Mouse (Mus musculus) testis, adult 2 months (tissue): ENCODE data around the gene Megf11. TPM values are rescaled to one million over a fixed set of nuclear protein-coding genes. Genes with fewer than 3 reads are reported as not detected.
"Not testable (repeated sequence)": the region's sequence is repeated elsewhere in the genome, so short reads cannot be mapped to it uniquely, and the experiment has no call there.

Experiments
- H3K27ac ChIP-seq: fragments of 200-500 bp; 2 replicates; pipeline ENCODE4 v1.5.1; 2012; ENCODE audit warnings: low read depth, low read length; ENCODE audit not compliant: control insufficient read depth, insufficient read depth
- H3K27me3 ChIP-seq: fragments of 200-500 bp; 2 replicates; pipeline ENCODE4 v1.6.1; 2012; ENCODE audit warnings: mild to moderate bottlenecking, low read length, moderate library complexity; ENCODE audit not compliant: control insufficient read depth, insufficient read depth
- H3K36me3 ChIP-seq: fragments of 200-500 bp; 2 replicates; pipeline ENCODE4 v1.6.1; 2012; ENCODE audit warnings: mild to moderate bottlenecking, low read length; ENCODE audit not compliant: control insufficient read depth, insufficient read depth
- H3K4me1 ChIP-seq: fragments of 200-500 bp; 2 replicates; pipeline ENCODE4 v1.6.1; 2012; ENCODE audit warnings: low read length; ENCODE audit not compliant: control insufficient read depth, insufficient read depth
- H3K4me3 ChIP-seq: fragments of 200-500 bp; 2 replicates; pipeline ENCODE4 v1.5.1; 2012; ENCODE audit warnings: low read depth, mild to moderate bottlenecking, low read length, moderate library complexity, mixed read lengths; ENCODE audit not compliant: control insufficient read depth
- CTCF ChIP-seq: fragments of 200-500 bp; IDR thresholded peaks from 2 replicates; pipeline ENCODE4 v1.5.1; 2012; ENCODE audit warnings: low read depth, mild to moderate bottlenecking, inconsistent platforms, low read length, moderate library complexity; ENCODE audit not compliant: control insufficient read depth, insufficient read depth, insufficient replicate concordance
- POLR2A ChIP-seq: fragments of 200-500 bp; IDR thresholded peaks from 2 replicates; pipeline ENCODE4 v1.6.1; 2012; ENCODE audit warnings: low read depth, mild to moderate bottlenecking, inconsistent platforms, low read length, moderate library complexity; ENCODE audit not compliant: control insufficient read depth
- polyA plus RNA-seq: library from polyadenylated mRNA; depleted of rRNA; stranded (reverse); fragments of >200 nt; gene quantifications from 2 replicates; pipeline ENCODE4 v1.2.3, GENCODE M21; 2012

Megf11 gene
- polyA plus RNA-seq, 1 experiment: 0.30 TPM

GRCm38 (mm10) chr9:64702391-64702790 is 317.0 kb downstream of the Megf11 start:
- H3K27ac ChIP-seq: no peak overlapping the region
- TF ChIP-seq POLR2A (no peak), CTCF (no peak)
- no peaks in the 10 kb centered on the region for H3K27me3 ChIP-seq
- H3K4me3 ChIP-seq: no peak overlapping the region
- no peaks in the 10 kb centered on the region; the same call in 1 of the 2 replicates for H3K36me3 ChIP-seq
- no peaks in the 10 kb centered on the region for H3K4me1 ChIP-seq

GRCm38 (mm10) chr9:64702937-64703336 is 317.5 kb downstream of the Megf11 start:
- H3K27me3 ChIP-seq: no peaks in the 10 kb centered on the region
- H3K27ac ChIP-seq: no peak overlapping the region
- no peak for TF ChIP-seq CTCF
- TF ChIP-seq POLR2A: no peak

DNA sequence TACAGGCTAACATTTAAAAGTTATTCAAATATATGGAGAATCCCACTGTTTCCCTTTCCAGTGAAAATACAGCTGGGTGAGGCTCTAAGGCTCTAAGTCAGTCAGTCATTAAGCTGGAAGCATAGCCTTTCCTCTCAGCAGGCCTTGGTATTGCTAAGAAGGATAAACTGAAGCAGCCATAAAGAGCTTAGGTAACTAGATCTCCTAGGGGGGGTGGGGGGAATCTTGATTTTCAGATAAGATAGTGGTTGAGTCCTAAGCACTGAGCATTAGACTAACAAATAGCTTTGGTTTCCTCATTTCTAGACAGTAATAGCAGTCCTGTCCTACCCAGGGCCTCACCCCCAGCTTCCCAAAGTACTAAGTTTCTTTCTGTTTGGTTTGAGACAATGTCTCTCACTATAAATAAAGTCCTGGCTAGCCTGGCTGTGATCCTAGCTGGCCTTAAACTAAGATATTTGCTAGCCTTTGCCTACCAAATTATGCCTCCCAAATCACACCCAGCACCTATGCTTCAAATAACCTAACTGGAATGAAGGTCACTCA is 318.1 kb downstream of the Megf11 start:
- Histone ChIP-seq H3K4me3 (no peak overlapping the region), H3K4me1 (no peaks in the 10 kb centered on the region), H3K27ac (no peak overlapping the region), H3K27me3 (no peaks in the 10 kb centered on the region), H3K36me3 (peaks cover 2% of the 10 kb centered on the region; the same call in 1 of the 2 replicates)
- TF ChIP-seq POLR2A (no peak), CTCF (no peak)

More at GRCm38 (mm10) chr9:64702937-64703336, 317.5 kb downstream of the Megf11 start:
- no peaks in the 10 kb centered on the region; the same call in 1 of the 2 replicates for H3K36me3 ChIP-seq
- no peaks in the 10 kb centered on the region for H3K4me1 ChIP-seq
- H3K4me3 ChIP-seq: no peak overlapping the region

DNA sequence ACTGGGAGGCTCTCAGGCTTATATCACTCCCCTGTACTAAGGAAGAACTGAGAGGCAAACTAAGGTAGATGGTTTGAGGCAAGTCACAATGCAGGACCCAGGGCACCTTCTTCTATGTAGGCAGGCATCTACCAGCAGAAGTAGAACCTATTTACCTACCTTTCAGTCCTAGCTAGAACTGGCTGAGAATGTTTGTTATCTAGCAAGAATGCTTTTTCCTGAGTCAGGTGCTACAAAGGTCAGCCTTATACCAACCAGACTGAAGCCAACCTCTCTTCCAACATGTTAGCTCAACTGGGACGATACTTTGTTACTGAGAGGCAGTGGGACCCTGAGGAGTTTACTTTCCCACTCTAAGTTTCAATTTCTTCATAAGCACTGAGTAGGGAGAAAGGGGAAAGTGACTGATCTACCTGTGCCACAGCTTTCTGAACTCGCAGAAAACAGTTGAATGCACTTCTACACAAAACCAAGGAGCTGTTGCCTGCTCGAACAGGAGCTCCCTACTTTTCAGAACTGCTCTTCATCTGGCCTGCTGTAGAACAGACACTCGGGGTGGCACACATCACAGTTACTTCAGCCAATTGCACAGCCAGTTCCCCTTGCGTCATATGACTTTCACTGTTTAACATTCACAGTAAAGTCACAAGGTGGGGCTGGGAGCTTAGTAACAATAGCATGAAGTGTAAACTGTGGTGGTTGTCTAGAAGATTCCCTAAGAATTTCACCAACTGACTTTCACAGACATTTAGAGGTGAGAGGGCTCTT is 318.8 kb downstream of the Megf11 start:
- no peak for TF ChIP-seq CTCF
- no peak for TF ChIP-seq POLR2A
- no peaks in the 10 kb centered on the region for H3K27me3 ChIP-seq
- H3K27ac ChIP-seq: no peak overlapping the region

DNA sequence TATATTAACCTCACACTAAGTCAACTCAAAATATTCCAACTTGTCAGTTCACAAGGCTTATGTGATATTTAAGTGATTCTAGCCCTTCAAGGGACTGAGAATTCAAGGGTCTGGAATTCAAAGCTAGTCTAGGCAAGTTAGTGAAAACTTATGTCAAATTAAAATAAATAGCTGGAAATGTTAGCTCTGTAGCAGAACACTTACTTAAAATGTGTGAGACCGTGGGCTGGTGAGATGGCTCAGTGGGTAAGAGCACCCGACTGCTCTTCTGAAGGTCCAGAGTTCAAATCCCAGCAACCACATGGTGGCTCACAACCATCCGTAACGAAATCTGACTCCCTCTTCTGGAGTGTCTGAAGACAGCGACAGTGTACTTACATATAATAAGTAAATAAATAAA is 324.9 kb downstream of the Megf11 start:
- not testable (repeated sequence) for H3K27me3 ChIP-seq, H3K4me1 ChIP-seq, H3K36me3 ChIP-seq, H3K27ac ChIP-seq, H3K4me3 ChIP-seq

More for the DNA sequence above, 318.8 kb downstream of the Megf11 start:
- Histone ChIP-seq H3K4me3 (no peak overlapping the region), H3K4me1 (no peaks in the 10 kb centered on the region), H3K36me3 (peaks cover 3% of the 10 kb centered on the region; the same call in 1 of the 2 replicates)

- H3K4me3 ChIP-seq: no peak overlapping the region
- no peaks in the 10 kb centered on the region for H3K4me1 ChIP-seq
- H3K27ac ChIP-seq: no peak overlapping the region
- no peaks in the 10 kb centered on the region for H3K36me3 ChIP-seq
- no peaks in the 10 kb centered on the region for H3K27me3 ChIP-seq
- TF ChIP-seq CTCF (no peak), POLR2A (no peak)
Observed at GRCm38 (mm10) chr9:64719526-64720163, 334.2 kb downstream of the Megf11 start.

GRCm38 (mm10) chr9:64726454-64726853 is 341.0 kb downstream of the Megf11 start:
- Histone ChIP-seq H3K4me3 (no peak overlapping the region), H3K27me3 (no peaks in the 10 kb centered on the region), H3K4me1 (no peaks in the 10 kb centered on the region; the same call in 1 of the 2 replicates), H3K27ac (no peak overlapping the region), H3K36me3 (no peaks in the 10 kb centered on the region; the same call in 1 of the 2 replicates)
- TF ChIP-seq POLR2A: no peak
- TF ChIP-seq CTCF: no peak
